Mouse (Mus musculus): Measurements from ENCODE around the gene Zfp558. TPM values are rescaled to one million over a fixed set of nuclear protein-coding genes. Genes with fewer than 3 reads are reported as not detected.
A peak's percentile ranks its signal among the peaks of the same experiment; 100 is the strongest.
"Not testable (repeated sequence)": the region's sequence is repeated elsewhere in the genome, so short reads cannot be mapped to it uniquely, and the experiment has no call there.

Gene Zfp558
- polyA plus RNA-seq (2016; fragmentation: Nextera tagmentation; extraction: Ambion mirVana) = 11.8 and 13.9 TPM in 2 replicates

DNA sequence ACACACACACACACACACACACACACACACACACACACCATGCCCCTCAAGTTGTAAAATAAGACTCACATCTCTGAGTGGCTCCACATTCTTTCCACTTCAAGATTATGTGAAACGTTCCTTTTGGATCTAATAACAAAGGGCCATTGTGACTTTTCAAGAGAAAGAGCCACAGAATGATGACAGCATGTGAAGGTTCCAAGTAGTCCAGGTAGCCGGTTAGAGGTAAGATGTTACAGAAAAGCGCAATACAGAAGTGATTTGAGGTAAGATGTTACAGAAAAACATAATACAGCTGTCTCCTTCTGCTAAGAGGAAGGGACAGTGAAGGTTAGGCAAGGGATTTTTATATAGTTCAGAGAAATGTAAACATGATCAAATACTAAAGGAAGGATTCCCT, at the start of gene Zfp558, which contains the start of gene Mbd3l1:
TSS of gene Zfp558 (minus strand) at position 101 of the 400 bp plus-strand sequence.
TSS of gene Mbd3l1 (plus strand) at position 192 of the 400 bp plus-strand sequence.
- Histone ChIP-seq H3K36me3 (no peaks in the 10 kb centered on the region), H3K4me2 (replicated peaks) (no peak within 1 kb of the TSS), H3K27me3 (no peaks in the 10 kb centered on the region), H3K9ac (no peak within 1 kb of the TSS), H3K4me3 (no peak within 1 kb of the TSS), H3K4me1 (no peaks in the 10 kb centered on the region), H3K9me3 (no peaks in the 10 kb centered on the region), H3K27ac (no peak within 1 kb of the TSS)
- WGBS = 68% methylated on average over 3 of the region's 3 CpGs
- no peak for ATAC-seq (ENCODE audit: insufficient number of reproducible peaks, insufficient read depth, low FRiP score, low TSS enrichment)

DNA sequence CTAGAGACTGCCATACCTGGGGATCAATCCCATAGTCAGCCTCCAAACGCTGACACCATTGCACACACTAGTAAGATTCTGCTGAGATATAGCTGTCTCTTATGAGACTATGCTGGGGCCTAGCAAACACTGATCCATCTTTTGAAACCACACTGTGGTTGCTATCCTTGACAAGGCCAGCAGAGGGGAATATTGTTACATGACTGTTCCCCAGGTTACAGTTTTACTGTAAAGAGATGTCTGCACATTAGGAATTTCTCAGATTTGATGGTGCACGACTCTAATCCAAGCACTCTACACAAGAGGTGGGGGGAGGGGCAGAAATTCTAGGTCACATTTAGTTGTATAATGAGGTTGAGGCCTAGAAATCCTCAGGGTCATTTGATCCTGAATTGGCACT, 30.0 kb upstream of the Zfp558 start:
- Histone ChIP-seq H3K4me3 (no peak overlapping the region), H3K9ac (no peak overlapping the region), H3K27me3 (no peaks in the 10 kb centered on the region), H3K27ac (no peak overlapping the region), H3K9me3 (no peaks in the 10 kb centered on the region), H3K4me1 (no peaks in the 10 kb centered on the region), H3K4me2 (replicated peaks) (no peak overlapping the region), H3K36me3 (no peaks in the 10 kb centered on the region)
- ATAC-seq (ENCODE audit: insufficient number of reproducible peaks, insufficient read depth, low FRiP score, low TSS enrichment) = no peak
- 55% methylated on average over 2 of the region's 2 CpGs for WGBS

DNA sequence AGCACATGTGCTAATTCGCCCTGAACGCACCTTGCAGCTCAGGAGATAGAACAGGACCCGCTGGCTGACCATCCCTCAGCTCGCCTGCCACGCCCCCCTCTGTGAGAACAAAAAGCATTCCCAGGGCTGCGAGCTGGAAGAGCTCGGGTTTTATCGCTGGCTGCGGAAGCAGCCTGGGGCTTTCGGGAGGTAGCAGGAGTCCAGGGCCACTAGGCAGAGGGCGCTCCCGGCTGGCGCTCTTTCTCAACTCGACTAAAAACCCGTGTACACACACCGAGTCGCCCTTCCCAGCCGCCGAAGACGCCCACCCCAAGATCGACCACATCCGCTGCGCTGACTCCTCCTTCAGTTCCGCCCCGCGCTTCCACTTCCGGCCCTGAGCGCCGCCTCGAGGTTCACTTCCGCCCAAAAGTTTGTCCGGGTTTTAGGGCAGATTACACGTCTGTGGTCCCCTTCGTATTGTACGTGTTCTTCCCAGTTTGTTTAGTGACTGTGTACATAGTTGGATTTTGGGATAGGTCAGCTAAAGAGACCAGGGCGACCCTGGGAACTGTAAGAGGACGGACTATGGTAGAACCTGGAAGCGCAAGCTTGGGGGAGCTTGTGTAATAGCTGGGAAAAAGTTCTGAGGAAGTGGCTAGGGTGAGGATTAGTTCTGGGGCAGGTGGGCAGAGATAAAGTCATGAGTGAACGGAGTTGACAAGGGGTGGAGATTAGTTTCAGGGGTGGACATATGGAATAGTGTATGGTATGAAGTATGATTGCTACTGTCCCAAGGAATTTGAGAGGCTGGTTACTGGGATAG, 4.5 kb downstream of the Zfp558 start:
- Histone ChIP-seq H3K4me2 (replicated peaks) (peak overlapping the region; percentile 55), H3K9me3 (no peaks in the 10 kb centered on the region), H3K4me3 (peak overlapping the region; percentile 52), H3K4me1 (no peaks in the 10 kb centered on the region), H3K9ac (peak overlapping the region; percentile 58), H3K27ac (peak overlapping the region; percentile 87), H3K27me3 (no peaks in the 10 kb centered on the region), H3K36me3 (no peaks in the 10 kb centered on the region)
- 4% methylated on average over 39 of the region's 39 CpGs for WGBS
- ATAC-seq (ENCODE audit: insufficient number of reproducible peaks, insufficient read depth, low FRiP score, low TSS enrichment) = peak; percentile 96

DNA sequence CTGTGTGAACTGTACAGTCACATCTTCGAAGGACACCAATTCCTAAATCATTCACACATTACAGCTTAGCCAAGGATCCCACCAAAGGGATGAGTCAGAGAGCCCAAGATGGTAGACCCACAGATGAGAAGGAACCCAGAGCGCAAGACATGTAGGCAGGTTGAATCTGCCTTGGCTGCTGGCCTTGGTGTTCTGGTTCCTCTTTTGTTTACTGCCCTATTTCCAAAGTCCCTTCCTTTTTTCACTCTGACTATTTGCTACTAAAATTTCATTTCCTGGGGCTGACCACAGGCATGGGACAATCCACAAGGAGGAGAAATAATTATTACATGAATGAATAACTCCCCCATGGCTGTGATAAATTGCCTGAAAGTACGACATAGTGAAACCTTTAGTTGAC, 10.1 kb downstream of the Zfp558 start:
- H3K27ac ChIP-seq = no peak overlapping the region
- H3K4me2 ChIP-seq (replicated peaks) = no peak overlapping the region
- no peaks in the 10 kb centered on the region for H3K4me1 ChIP-seq
- WGBS = 94% methylated on average over 3 of the region's 3 CpGs
- no peak overlapping the region for H3K4me3 ChIP-seq
- no peak for ATAC-seq (ENCODE audit: insufficient number of reproducible peaks, insufficient read depth, low FRiP score, low TSS enrichment)
- peaks cover 26% of the 10 kb centered on the region for H3K36me3 ChIP-seq
- H3K27me3 ChIP-seq = no peaks in the 10 kb centered on the region
- H3K9ac ChIP-seq = no peak overlapping the region
- no peaks in the 10 kb centered on the region for H3K9me3 ChIP-seq

DNA sequence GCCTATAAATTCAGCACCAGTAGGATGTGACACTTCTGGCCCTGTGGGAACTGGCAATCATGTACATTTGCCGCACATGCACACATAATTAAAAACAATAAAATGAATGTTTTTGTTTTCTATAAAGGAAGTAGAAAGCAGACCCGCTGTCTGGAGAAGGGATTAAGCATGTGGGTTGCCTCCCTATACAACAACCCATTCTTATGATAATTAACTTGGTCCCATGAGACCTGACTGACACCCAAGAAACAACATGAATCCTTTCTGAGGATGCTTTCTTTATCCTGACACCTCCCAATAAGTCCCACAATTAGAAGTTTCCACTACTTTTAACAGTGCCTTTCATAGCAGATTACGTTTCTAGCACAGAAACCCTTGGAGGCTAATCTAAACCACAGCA, 10.7 kb downstream of the Zfp558 start:
- Histone ChIP-seq H3K4me2 (replicated peaks) (no peak overlapping the region), H3K9me3 (no peaks in the 10 kb centered on the region), H3K36me3 (peaks cover 29% of the 10 kb centered on the region), H3K4me3 (no peak overlapping the region), H3K27me3 (no peaks in the 10 kb centered on the region), H3K27ac (no peak overlapping the region), H3K9ac (no peak overlapping the region), H3K4me1 (no peaks in the 10 kb centered on the region)
- WGBS = 73% methylated on average over 3 of the region's 3 CpGs
- ATAC-seq (ENCODE audit: insufficient number of reproducible peaks, insufficient read depth, low FRiP score, low TSS enrichment) = no peak

DNA sequence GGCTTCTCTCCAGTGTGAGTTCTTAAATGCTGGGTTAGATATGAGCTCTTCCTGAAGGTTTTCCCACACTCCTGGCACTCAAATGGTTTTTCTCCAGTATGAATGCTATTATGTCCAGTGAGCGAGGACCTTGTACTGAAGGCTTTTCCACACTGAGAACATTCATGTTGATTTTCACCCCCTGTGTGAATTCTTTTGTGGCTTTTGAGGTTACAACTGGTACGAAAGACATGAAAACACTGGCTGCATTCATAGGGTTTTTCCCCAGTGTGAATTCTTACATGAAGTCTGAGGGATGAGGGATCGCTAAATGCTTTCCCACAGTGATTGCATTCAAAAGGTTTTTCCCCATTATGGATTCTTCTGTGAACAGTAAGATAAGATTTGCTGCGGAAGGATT, 21.5 kb downstream of the Zfp558 start:
- H3K4me2 ChIP-seq (replicated peaks) = no peak overlapping the region
- no peak for ATAC-seq (ENCODE audit: insufficient number of reproducible peaks, insufficient read depth, low FRiP score, low TSS enrichment)
- no peak overlapping the region for H3K4me3 ChIP-seq
- H3K4me1 ChIP-seq = no peaks in the 10 kb centered on the region
- H3K9ac ChIP-seq = no peak overlapping the region
- H3K27ac ChIP-seq = no peak overlapping the region
- WGBS = 91% methylated on average over 4 of the region's 4 CpGs
- no peaks in the 10 kb centered on the region for H3K27me3 ChIP-seq
- H3K36me3 ChIP-seq = peaks cover 42% of the 10 kb centered on the region
- 0 out of 2 replicates have a peak, but pooled peaks cover 5% of the 10 kb centered on the region for H3K9me3 ChIP-seq

DNA sequence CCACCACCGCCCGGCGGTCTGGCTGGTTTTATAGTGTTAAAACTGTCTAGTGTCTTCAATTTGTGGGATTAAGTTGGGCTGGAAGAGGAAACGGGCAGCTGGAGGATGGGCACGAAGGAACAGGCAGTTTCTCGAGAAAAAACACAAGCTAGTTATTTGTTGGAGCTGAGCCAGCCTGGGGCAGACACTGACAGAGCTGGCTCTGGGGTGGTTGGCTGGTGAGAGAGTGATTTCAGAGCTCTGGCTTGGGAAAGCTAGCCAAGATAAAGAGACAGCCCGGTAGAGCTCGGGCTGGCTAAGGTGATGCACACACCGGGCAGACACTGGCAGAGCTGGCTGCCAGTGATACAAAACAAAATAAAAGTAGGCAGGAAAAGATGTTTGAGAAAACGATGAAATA, 46.4 kb downstream of the Zfp558 start:
- no peak for ATAC-seq (ENCODE audit: insufficient number of reproducible peaks, insufficient read depth, low FRiP score, low TSS enrichment)
- Histone ChIP-seq H3K4me1 (no peaks in the 10 kb centered on the region), H3K9ac (no peak overlapping the region), H3K27me3 (no peaks in the 10 kb centered on the region), H3K4me3 (no peak overlapping the region), H3K4me2 (replicated peaks) (no peak overlapping the region), H3K36me3 (no peaks in the 10 kb centered on the region), H3K9me3 (no peaks in the 10 kb centered on the region), H3K27ac (no peak overlapping the region)
- 82% methylated on average over 10 of the region's 10 CpGs for WGBS

DNA sequence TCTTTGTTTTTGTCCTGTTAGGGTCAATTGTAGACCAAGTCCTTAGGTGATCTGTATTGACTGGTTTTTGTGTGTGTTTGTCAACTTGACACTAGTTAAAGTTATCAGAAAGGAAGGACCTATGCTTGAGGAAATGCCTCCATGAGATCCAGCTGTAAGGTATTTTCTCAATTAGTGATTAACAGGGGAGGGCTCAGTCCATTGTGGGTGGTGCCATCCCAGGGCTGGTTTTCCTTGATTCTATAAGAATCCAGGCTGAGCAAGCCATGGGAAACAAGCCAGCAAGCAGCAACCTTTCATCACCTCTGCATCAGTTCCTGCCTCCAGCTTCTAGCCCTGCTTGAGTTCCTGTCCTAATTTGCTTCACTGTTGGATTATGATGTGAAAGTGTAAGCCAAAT, 47.7 kb downstream of the Zfp558 start, which contains the start of gene Mbd3l2:
TSS of gene Mbd3l2 (plus strand) at position 301 of the 400 bp plus-strand sequence.
- Histone ChIP-seq H3K9me3 (no peaks in the 10 kb centered on the region), H3K4me2 (replicated peaks) (no peak within 1 kb of the TSS), H3K27ac (no peak within 1 kb of the TSS), H3K4me1 (no peaks in the 10 kb centered on the region), H3K36me3 (no peaks in the 10 kb centered on the region), H3K27me3 (no peaks in the 10 kb centered on the region), H3K4me3 (no peak within 1 kb of the TSS), H3K9ac (no peak within 1 kb of the TSS)
- no peak for ATAC-seq (ENCODE audit: insufficient number of reproducible peaks, insufficient read depth, low FRiP score, low TSS enrichment)

DNA sequence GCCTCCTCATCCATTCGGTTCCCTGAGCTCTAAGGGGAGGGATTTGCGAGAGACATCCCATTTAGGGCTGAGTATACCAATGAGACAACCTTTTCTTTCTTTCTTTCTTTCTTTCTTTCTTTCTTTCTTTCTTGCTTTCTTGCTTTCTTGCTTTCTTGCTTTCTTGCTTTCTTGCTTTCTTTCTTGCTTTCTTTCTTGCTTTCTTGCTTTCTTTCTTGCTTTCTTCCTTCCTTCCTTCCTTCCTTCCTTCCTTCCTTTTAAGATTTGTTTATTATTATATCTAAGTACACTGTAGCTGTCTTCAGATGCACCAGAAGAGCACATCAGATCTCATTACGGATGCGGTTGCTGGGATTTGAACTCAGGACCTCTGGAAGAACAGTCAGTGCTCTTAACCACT, 65.7 kb downstream of the Zfp558 start:
- not testable (repeated sequence) for H3K9ac ChIP-seq; H3K4me3 ChIP-seq; H3K27ac ChIP-seq; H3K9me3 ChIP-seq; H3K4me2 ChIP-seq (replicated peaks); ATAC-seq (ENCODE audit: insufficient number of reproducible peaks, insufficient read depth, low FRiP score, low TSS enrichment); H3K27me3 ChIP-seq; H3K4me1 ChIP-seq; H3K36me3 ChIP-seq
- 81% methylated on average over 4 of the region's 4 CpGs for WGBS

Small RNA genes lying within 50 kb of the gene (microRNA-seq; reads per million reads assigned to microRNA genes)
- gene Gm22854 = not detected

Other genes with a start within 250 kb of the Zfp558 start
- gene Chordc1, start 186.1 kb downstream of the Zfp558 start, polyA plus RNA-seq (2016; fragmentation: Nextera tagmentation; extraction: Ambion mirVana) = 131 and 139 TPM in 2 replicates
- gene Naalad2, start 75.3 kb downstream of the Zfp558 start, polyA plus RNA-seq (2016; fragmentation: Nextera tagmentation; extraction: Ambion mirVana) = 5.6 and 6.4 TPM in 2 replicates
- not detected in 2 replicates for gene Ubtfl1, start 73.8 kb downstream of the Zfp558 start, polyA plus RNA-seq (2016; fragmentation: Nextera tagmentation; extraction: Ambion mirVana)
- gene Mbd3l2, start 47.6 kb downstream of the Zfp558 start, polyA plus RNA-seq (2016; fragmentation: Nextera tagmentation; extraction: Ambion mirVana) = 0.08 TPM in 1 of 2 replicates, not detected in the other
- gene Mbd3l1, start 91 bp upstream of the Zfp558 start, polyA plus RNA-seq (2016; fragmentation: Nextera tagmentation; extraction: Ambion mirVana) = not detected in 2 replicates
- gene Muc16, start 196.3 kb upstream of the Zfp558 start, polyA plus RNA-seq (2016; fragmentation: Nextera tagmentation; extraction: Ambion mirVana) = not detected in 2 replicates